Mouse (Mus musculus) intestine, embryonic 16.5 days (tissue): ENCODE results near the gene Arid5a. TPM values are rescaled to one million over a fixed set of nuclear protein-coding genes. Genes with fewer than 3 reads are reported as not detected.

Source experiments
- ATAC-seq: fragments of 200-750 bp; cut with Nextera tagmentation; 2 replicates; pipeline ENCODE4 v1.8.0; 2017; ENCODE audit warnings: moderate TSS enrichment, moderate library complexity
- H3K27ac ChIP-seq: fragments of 300-500 bp; sonication (generic); 2 replicates; pipeline ENCODE4 v1.5.1; 2014; ENCODE audit warnings: mild to moderate bottlenecking, low read length
- H3K27me3 ChIP-seq: fragments of 300-500 bp; sonication (generic); replicated peaks from 2 replicates; pipeline ENCODE4 v1.6.1; 2014; ENCODE audit warnings: low read length, control low read depth, mixed read lengths; ENCODE audit not compliant: control insufficient read depth, insufficient read depth
- H3K36me3 ChIP-seq: fragments of 300-500 bp; sonication (generic); 2 replicates; pipeline ENCODE4 v1.6.1; 2014; ENCODE audit warnings: low read length, control low read depth; ENCODE audit not compliant: control insufficient read depth, insufficient read depth
- H3K4me1 ChIP-seq: fragments of 300-500 bp; sonication (generic); 2 replicates; pipeline ENCODE4 v1.6.1; 2014; ENCODE audit warnings: low read length, control low read depth, mixed read lengths; ENCODE audit not compliant: control insufficient read depth, insufficient read depth
- H3K4me2 ChIP-seq: fragments of 300-500 bp; sonication (generic); 2 replicates; pipeline ENCODE4 v1.6.1; 2014; ENCODE audit warnings: low read depth, low read length, control low read depth
- H3K4me3 ChIP-seq: fragments of 300-500 bp; sonication (generic); 2 replicates; pipeline ENCODE4 v1.5.1; 2014; ENCODE audit warnings: mild to moderate bottlenecking, low read length
- H3K9ac ChIP-seq: fragments of 300-500 bp; sonication (generic); 2 replicates; pipeline ENCODE4 v1.6.1; 2014; ENCODE audit warnings: low read depth, low read length
- H3K9me3 ChIP-seq: fragments of 300-500 bp; sonication (generic); 2 replicates; pipeline ENCODE4 v1.6.1; 2016; ENCODE audit warnings: low read length, control low read depth; ENCODE audit not compliant: control insufficient read depth
- WGBS: fragments of 180-500 bp; shearing (Covaris S2); extraction: QIAGEN DNeasy Blood & Tissue Kit; methylation state at CpG from one replicate; pipeline ENCODE4 v1.1.7; 2014; 5-methylcytosine and 5-hydroxymethylcytosine counted together
- polyA plus RNA-seq: library from polyadenylated mRNA; unstranded; fragments of >200 nt; fragmentation: Nextera tagmentation; extraction: Ambion mirVana; gene quantifications from 2 replicates; pipeline ENCODE4 v1.2.1, GENCODE M21; 2015

Gene Arid5a
- polyA plus RNA-seq, 1 experiment from 2014 or later, result 4.8 TPM

DNA sequence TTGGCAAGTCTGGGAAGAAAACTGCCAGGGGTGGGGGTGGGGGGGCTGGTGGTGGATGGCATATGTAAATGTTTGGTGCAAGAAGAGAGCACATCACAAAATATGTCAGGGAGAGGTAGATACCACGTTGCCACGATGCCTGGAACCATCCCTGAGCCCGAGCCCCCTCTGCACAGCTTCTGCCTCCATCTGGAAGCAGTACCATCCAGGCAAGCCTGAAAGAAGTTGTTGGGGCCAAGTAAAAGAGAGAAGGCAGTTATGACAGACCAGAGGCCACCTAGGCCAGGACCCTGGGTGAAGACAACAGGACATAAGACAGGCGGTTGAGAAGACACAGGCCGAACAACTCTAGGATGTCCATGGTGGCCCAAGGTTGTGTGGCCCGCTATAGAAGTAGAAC lies 7.0 kb upstream of the Arid5a start:
- H3K4me3 ChIP-seq, result no peak overlapping the region
- H3K27ac ChIP-seq, result no peak overlapping the region
- no peak overlapping the region for H3K4me2 ChIP-seq
- no peak for ATAC-seq
- no peaks in the 10 kb centered on the region for H3K9me3 ChIP-seq
- 90% methylated on average over 6 of the region's 6 CpGs for WGBS
- peaks cover 6% of the 10 kb centered on the region; the same call in 1 of the 2 replicates for H3K4me1 ChIP-seq
- H3K27me3 ChIP-seq, result peaks cover 5% of the 10 kb centered on the region; the same call in 1 of the 2 replicates
- no peaks in the 10 kb centered on the region for H3K36me3 ChIP-seq
- H3K9ac ChIP-seq, result no peak overlapping the region

DNA sequence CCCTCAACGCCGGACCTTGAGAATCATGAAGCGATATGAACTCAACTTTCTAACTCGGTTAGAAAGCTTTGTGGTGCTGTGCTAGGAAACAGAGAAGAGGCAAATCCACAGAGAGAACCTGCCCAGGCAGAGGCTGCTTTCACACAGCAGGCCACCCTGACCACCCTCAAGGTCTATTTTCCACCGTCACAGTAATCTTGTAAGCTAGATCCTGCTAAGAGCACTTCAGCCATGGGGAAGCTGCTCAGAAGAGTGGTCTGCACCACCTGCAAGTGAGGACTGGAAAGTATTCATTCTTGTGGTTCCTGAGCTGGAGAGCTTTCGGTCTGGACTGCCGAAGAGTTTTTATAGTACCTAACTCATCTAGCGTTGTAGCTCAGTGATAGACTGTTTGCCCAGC lies 5.3 kb upstream of the Arid5a start:
- Histone ChIP-seq H3K27ac (no peak overlapping the region), H3K9ac (no peak overlapping the region), H3K4me2 (no peak overlapping the region), H3K9me3 (no peaks in the 10 kb centered on the region), H3K27me3 (peaks cover 5% of the 10 kb centered on the region; the same call in 1 of the 2 replicates), H3K4me3 (no peak overlapping the region), H3K4me1 (peaks cover 6% of the 10 kb centered on the region; the same call in 1 of the 2 replicates), H3K36me3 (no peaks in the 10 kb centered on the region)
- ATAC-seq, result no peak
- 78% methylated on average over 8 of the region's 8 CpGs for WGBS

DNA sequence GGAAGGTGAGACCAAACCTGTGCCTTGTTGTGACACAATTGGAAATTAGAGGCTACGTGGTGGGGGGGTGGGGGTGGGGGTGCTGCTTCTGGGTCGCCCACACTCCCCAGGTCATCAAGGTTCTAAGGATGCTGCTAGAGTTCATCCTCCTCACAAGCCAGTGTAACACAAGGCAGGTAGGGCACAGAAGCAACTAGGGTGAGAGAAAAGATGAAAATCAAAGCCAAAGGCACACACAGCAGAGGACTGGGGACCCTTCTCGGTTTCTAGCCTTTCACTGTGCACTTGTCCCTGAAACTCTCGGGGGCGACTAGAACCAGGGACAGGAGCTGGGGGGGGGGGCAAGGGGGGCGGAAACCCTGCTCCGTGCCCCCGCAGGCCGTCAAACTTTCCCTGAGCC lies 4.6 kb upstream of the Arid5a start:
- no peak overlapping the region for H3K27ac ChIP-seq
- H3K27me3 ChIP-seq, result peaks cover 5% of the 10 kb centered on the region; the same call in 1 of the 2 replicates
- peaks cover 6% of the 10 kb centered on the region; the same call in 1 of the 2 replicates for H3K4me1 ChIP-seq
- WGBS, result 12% methylated on average over 9 of the region's 9 CpGs
- no peak for ATAC-seq
- H3K4me2 ChIP-seq, result peak overlapping the region; percentile 75
- H3K9me3 ChIP-seq, result no peaks in the 10 kb centered on the region
- H3K9ac ChIP-seq, result peak overlapping the region; percentile 56
- peak overlapping the region; percentile 44 for H3K4me3 ChIP-seq
- H3K36me3 ChIP-seq, result no peaks in the 10 kb centered on the region

DNA sequence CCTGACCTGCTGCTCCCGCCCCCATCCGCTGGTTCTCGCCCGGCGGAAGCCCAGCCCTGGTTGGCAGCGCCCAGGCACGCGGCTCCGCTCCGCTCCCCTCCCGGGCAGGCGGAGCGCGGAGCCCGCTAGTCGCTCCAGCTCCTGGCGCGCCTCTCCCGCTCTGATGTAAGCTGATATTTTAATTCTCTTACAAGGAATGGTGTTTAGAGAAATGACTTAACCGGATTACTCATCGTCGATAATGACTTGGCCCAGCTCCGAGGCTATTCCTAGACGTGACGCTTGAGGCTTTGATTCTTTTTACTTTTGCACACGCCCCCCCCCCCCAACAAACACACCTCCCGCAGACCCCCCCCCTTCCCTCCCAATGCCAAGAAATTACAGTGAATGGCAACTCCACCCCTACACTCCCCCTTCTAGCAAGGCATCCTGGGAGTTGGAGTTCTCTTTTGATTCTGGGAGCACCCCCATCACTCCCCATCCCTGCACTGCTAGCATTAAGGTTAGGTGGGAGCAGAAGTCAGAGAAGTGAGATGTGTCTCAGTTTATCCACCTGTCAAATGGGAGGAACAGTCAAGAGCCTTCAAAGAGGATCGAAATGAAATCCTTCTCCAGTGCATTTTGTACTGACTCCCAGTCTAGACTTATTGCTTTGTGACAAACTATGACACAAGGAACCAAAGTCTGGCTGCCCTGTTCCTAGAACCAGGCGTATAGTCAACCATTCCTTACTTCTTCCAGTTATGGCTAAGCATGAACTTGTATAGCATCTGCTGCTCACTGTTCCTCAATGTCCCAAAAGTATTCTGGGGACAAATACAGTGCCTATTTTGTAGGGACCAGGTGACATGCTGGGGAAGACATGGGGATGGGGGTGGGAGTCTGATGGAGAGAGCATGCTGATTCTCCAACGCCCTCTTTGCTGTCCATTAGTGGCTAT lies 3.9 kb upstream of the Arid5a start:
- Histone ChIP-seq H3K36me3 (no peaks in the 10 kb centered on the region), H3K27ac (no peak overlapping the region), H3K9me3 (no peaks in the 10 kb centered on the region), H3K27me3 (peaks cover 5% of the 10 kb centered on the region; the same call in 1 of the 2 replicates), H3K4me2 (peak overlapping the region; percentile 75), H3K9ac (peak overlapping the region; percentile 56), H3K4me1 (peaks cover 10% of the 10 kb centered on the region; the same call in 1 of the 2 replicates), H3K4me3 (peak overlapping the region; percentile 44)
- peak; percentile 54 for ATAC-seq
- WGBS, result 9% methylated on average over 30 of the region's 30 CpGs

DNA sequence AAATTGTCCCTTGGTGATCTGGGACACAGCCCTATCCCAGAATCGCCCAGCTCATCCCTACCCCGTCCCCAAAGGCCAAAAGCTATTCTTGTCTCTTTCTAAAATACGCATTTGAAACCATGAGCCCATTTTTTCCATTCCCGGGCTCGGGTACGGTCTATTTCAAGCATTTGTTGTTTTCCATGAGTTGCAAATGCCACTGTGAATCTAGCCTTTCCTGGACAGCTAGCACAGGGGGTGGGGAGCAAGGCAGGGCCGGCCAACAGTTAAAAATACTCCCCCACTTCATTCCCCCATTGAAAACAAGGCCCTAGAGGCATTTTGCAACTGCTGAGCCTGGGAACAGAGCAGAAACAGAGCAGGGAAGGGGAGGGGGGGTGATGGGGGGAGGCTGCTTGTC lies 2.8 kb upstream of the Arid5a start:
- H3K4me3 ChIP-seq, result no peak overlapping the region
- no peaks in the 10 kb centered on the region for H3K9me3 ChIP-seq
- H3K36me3 ChIP-seq, result no peaks in the 10 kb centered on the region
- no peak overlapping the region for H3K9ac ChIP-seq
- peaks cover 12% of the 10 kb centered on the region; the same call in 1 of the 2 replicates for H3K4me1 ChIP-seq
- ATAC-seq, result no peak
- H3K27me3 ChIP-seq, result peaks cover 12% of the 10 kb centered on the region; the same call in 1 of the 2 replicates
- WGBS, result 67% methylated on average over 7 of the region's 7 CpGs
- H3K27ac ChIP-seq, result no peak overlapping the region
- no peak overlapping the region for H3K4me2 ChIP-seq

DNA sequence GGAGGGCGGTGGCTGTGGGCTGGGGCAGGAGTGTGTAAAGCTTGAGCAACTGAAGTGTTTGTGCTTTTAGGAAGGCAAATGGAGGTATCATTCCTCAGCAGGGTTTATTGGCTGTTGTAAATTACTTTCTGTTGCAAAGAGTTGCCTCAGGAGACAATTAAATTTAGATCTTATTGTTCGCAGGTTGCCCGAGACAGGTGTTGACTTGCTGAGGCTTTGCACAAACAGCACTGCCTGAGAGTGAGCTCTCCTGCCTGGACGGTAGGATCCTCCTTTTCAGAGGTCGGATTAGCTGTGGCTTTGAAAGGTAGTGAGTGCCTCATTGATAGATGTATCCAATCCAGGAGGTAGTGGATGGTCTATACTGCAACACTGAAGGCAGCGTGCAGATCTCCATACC lies 1.4 kb upstream of the Arid5a start:
- no peaks in the 10 kb centered on the region for H3K9me3 ChIP-seq
- no peaks in the 10 kb centered on the region for H3K36me3 ChIP-seq
- no peak overlapping the region for H3K27ac ChIP-seq
- peaks cover 12% of the 10 kb centered on the region; the same call in 1 of the 2 replicates for H3K4me1 ChIP-seq
- H3K9ac ChIP-seq, result no peak overlapping the region
- no peak overlapping the region for H3K4me2 ChIP-seq
- 66% methylated on average over 6 of the region's 6 CpGs for WGBS
- ATAC-seq, result no peak
- H3K4me3 ChIP-seq, result no peak overlapping the region
- H3K27me3 ChIP-seq, result peaks cover 17% of the 10 kb centered on the region; the same call in 1 of the 2 replicates

DNA sequence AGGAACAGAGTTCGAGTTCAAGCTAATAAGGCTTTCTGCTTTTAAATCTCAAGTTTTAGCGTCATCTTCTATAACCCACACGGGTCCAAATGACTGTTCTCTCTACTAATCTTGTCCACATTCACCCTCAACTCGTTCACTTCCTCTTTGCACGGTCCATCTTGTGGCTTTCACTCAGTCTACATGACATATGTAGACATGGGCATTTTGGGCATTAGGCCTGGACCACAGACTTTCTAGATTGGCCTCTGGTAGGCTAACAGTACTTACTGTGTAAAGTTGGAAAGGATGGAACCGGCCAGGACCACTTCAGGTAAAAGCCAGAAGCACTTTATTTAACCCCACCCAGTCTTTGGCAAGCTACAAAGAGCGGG lies 425 bp upstream of the Arid5a start:
- H3K9me3 ChIP-seq, result no peaks in the 10 kb centered on the region
- WGBS, result 69% methylated on average over 7 of the region's 7 CpGs

DNA sequence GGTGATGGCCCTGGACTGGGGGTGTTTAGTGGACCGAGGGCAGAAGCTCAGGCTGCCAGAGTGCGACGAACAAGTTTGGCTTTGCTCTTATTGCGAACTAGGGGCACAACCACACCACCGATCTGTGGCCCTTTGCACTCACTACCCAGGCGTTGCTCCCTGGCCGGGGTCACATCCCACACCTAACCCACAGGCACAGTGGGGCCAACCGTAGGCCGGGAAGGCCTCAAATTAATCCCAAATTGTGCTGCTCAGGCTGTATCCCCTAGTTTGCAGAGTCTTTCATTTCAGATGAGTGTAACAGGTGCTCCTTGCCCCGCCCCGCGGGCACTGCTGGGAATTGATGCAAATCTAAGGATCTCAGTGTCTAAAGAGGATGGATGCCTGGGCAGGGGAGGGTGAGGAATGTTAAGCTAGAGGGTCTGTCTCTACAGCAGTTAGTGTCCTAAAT lies 943 bp downstream of the Arid5a start:
- Histone ChIP-seq H3K36me3 (no peaks in the 10 kb centered on the region), H3K27me3 (peaks cover 15% of the 10 kb centered on the region; the same call in 1 of the 2 replicates), H3K9me3 (no peaks in the 10 kb centered on the region), H3K4me2 (peak overlapping the region; percentile 88), H3K27ac (no peak overlapping the region), H3K4me3 (peak overlapping the region; percentile 71), H3K4me1 (peaks cover 6% of the 10 kb centered on the region; the same call in 1 of the 2 replicates), H3K9ac (peak overlapping the region; percentile 76)
- 10% methylated on average over 12 of the region's 12 CpGs for WGBS
- no peak for ATAC-seq

More for the DNA sequence above, 425 bp upstream of the Arid5a start:
- Histone ChIP-seq H3K27ac (no peak overlapping the region), H3K4me2 (no peak overlapping the region), H3K9ac (no peak overlapping the region), H3K36me3 (no peaks in the 10 kb centered on the region), H3K4me1 (peaks cover 12% of the 10 kb centered on the region; the same call in 1 of the 2 replicates), H3K4me3 (no peak overlapping the region), H3K27me3 (peaks cover 17% of the 10 kb centered on the region; the same call in 1 of the 2 replicates)
- peak; percentile 14 for ATAC-seq

DNA sequence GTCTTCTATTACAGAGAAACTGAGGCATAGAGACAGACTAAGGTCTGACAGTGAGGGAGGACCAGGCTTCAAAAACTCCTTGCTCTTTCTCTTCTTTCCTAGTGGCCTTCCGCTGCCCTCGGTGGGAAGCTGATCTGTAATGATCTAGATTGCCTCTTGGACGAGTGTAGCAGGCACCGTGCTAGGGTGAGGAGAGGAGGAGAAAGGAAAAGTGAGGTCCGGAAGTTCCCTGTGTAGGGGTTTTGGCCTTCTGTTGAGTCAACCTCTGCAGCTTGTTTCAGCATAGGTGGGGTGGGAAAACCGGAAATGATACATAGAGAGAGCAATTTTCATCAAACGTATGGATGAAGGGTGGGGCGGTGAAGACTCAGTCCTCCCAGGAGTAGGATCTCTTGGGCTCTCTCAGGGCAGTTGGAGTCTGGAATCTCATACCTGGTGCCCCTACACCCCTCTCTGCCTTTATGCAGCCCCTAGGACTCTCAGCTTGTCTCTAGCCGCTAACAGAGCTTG lies 1.5 kb downstream of the Arid5a start:
- Histone ChIP-seq H3K4me2 (peak overlapping the region; percentile 88), H3K27ac (no peak overlapping the region), H3K27me3 (peaks cover 15% of the 10 kb centered on the region; the same call in 1 of the 2 replicates), H3K4me1 (peaks cover 6% of the 10 kb centered on the region; the same call in 1 of the 2 replicates), H3K9ac (0 out of 2 replicates have a peak overlapping the region, but pooled peaks have one; percentile 76), H3K36me3 (no peaks in the 10 kb centered on the region), H3K9me3 (no peaks in the 10 kb centered on the region), H3K4me3 (peak overlapping the region; percentile 71)
- no peak for ATAC-seq
- 64% methylated on average over 9 of the region's 9 CpGs for WGBS
